Mouse (Mus musculus) erythroblast, embryonic 14.5 days (primary cell): ENCODE data around the gene Ubc.

ENCODE experiments used
- GATA1 ChIP-seq: IDR thresholded peaks from 2 replicates; pipeline ENCODE4 v1.6.1; 2012; ENCODE audit warnings: low read length, inconsistent platforms, mixed read lengths
- TAL1 ChIP-seq: IDR thresholded peaks from 3 replicates; pipeline ENCODE4 v1.6.1; 2012; ENCODE audit warnings: low read length, inconsistent platforms, mixed read lengths

- TF ChIP-seq GATA1, result no peak
- no peak for TF ChIP-seq TAL1
Observed at GRCm38 (mm10) chr5:125411972-125412530, 22.0 kb upstream of the Ubc start.
